Mouse (Mus musculus) hindbrain, embryonic 12.5 days (tissue): ENCODE measurements at regions not wholly inside any gene's neighbourhood (a gene's known extent, or its start where the extent isn't known, plus 50 kb on each side); places are given as distances from the start of the nearest gene placed in this dataset.

Experiments used
- ATAC-seq: fragments of 200-750 bp; cut with Nextera tagmentation; 2 replicates; pipeline ENCODE4 v1.8.0; 2017; ENCODE audit warnings: moderate TSS enrichment; ENCODE audit not compliant: low FRiP score
- H3K27ac ChIP-seq: fragments of 300-500 bp; sonication (generic); 2 replicates; pipeline ENCODE4 v1.5.1; 2016; ENCODE audit warnings: mild to moderate bottlenecking
- H3K27me3 ChIP-seq: fragments of 300-500 bp; sonication (generic); 2 replicates; pipeline ENCODE4 v1.6.1; 2016; ENCODE audit warnings: mild to moderate bottlenecking
- H3K36me3 ChIP-seq: fragments of 300-500 bp; sonication (generic); 2 replicates; pipeline ENCODE4 v1.6.1; 2016; ENCODE audit warnings: mild to moderate bottlenecking
- H3K4me1 ChIP-seq: fragments of 300-500 bp; sonication (generic); 2 replicates; pipeline ENCODE4 v1.6.1; 2016
- H3K4me2 ChIP-seq: fragments of 300-500 bp; sonication (generic); replicated peaks from 2 replicates; pipeline ENCODE4 v1.6.1; 2016; ENCODE audit warnings: mild to moderate bottlenecking
- H3K4me3 ChIP-seq: fragments of 300-500 bp; sonication (generic); 2 replicates; pipeline ENCODE4 v1.5.1; 2016; ENCODE audit warnings: mild to moderate bottlenecking
- H3K9ac ChIP-seq: fragments of 300-500 bp; sonication (generic); 2 replicates; pipeline ENCODE4 v1.6.1; 2016; ENCODE audit warnings: mild to moderate bottlenecking, moderate library complexity
- H3K9me3 ChIP-seq: fragments of 300-500 bp; sonication (generic); replicated peaks from 2 replicates; pipeline ENCODE4 v1.6.1; 2016; ENCODE audit warnings: mild to moderate bottlenecking
- WGBS: fragments of 180-500 bp; shearing (Covaris S2); methylation state at CpG from one replicate; pipeline ENCODE4 v1.1.7; 2016; 5-methylcytosine and 5-hydroxymethylcytosine counted together

GRCm38 (mm10) chrX:143462632-143463031, 55.8 kb upstream of the Pak3 start:
- Histone ChIP-seq H3K4me3 (no peak overlapping the region), H3K9me3 (no peaks in the 10 kb centered on the region), H3K4me2 (no peak overlapping the region), H3K9ac (no peak overlapping the region), H3K4me1 (no peaks in the 10 kb centered on the region), H3K27ac (no peak overlapping the region), H3K36me3 (no peaks in the 10 kb centered on the region), H3K27me3 (peaks cover 5% of the 10 kb centered on the region; the same call in 1 of the 2 replicates)
- ATAC-seq, result no peak
- WGBS, result 46% methylated on average over 4 of the region's 4 CpGs

GRCm38 (mm10) chrX:143448636-143449346, 54.7 kb upstream of the Chrdl1 start:
- WGBS, result 58% methylated on average over 7 of the region's 7 CpGs
- ATAC-seq, result no peak
- no peak overlapping the region for H3K27ac ChIP-seq

GRCm38 (mm10) chrX:143444581-143444980, 50.5 kb upstream of the Chrdl1 start:
- H3K4me2 ChIP-seq, result no peak overlapping the region
- no peaks in the 10 kb centered on the region for H3K4me1 ChIP-seq
- peaks cover 9% of the 10 kb centered on the region for H3K27me3 ChIP-seq
- no peak overlapping the region for H3K4me3 ChIP-seq
- 9% methylated on average over 3 of the region's 3 CpGs for WGBS
- ATAC-seq, result 0 out of 2 replicates have a peak, but pooled peaks have one; percentile 13
- no peak overlapping the region for H3K27ac ChIP-seq
- H3K9ac ChIP-seq, result no peak overlapping the region
- H3K9me3 ChIP-seq, result no peaks in the 10 kb centered on the region
- no peaks in the 10 kb centered on the region for H3K36me3 ChIP-seq

More at GRCm38 (mm10) chrX:143448636-143449346, 54.7 kb upstream of the Chrdl1 start:
- H3K9ac ChIP-seq, result no peak overlapping the region
- H3K4me1 ChIP-seq, result no peaks in the 10 kb centered on the region
- H3K4me2 ChIP-seq, result no peak overlapping the region
- no peaks in the 10 kb centered on the region for H3K36me3 ChIP-seq
- H3K9me3 ChIP-seq, result no peaks in the 10 kb centered on the region
- no peak overlapping the region for H3K4me3 ChIP-seq
- H3K27me3 ChIP-seq, result peaks cover 9% of the 10 kb centered on the region
